Mouse (Mus musculus) adrenal gland, postnatal 4 days (tissue): ENCODE data around the gene Gm9857. TPM values are rescaled to one million over a fixed set of nuclear protein-coding genes. Genes with fewer than 3 reads are reported as not detected.

Source experiments
- total RNA-seq, 2 experiments: library from RNA; stranded (reverse); gene quantifications; 2 replicates each; pipeline ENCODE4 v1.2.3; 2021

The Gm9857 gene
- total RNA-seq, 2 experiments from 2014 or later: not detected

Other genes starting within 250 kb of the Gm9857 start
- 10 to 100 TPM; 18.4 to 24.6 TPM for gene Gpsm2, start 218.1 kb downstream of the Gm9857 start, total RNA-seq
- under 1 TPM in 1 of 2 experiments, not detected in 1; 0.08 TPM for gene Aknad1, start 200.8 kb downstream of the Gm9857 start, total RNA-seq
- 10 to 100 TPM; 48.6 to 51.5 TPM for gene Stxbp3, start 99.9 kb downstream of the Gm9857 start, total RNA-seq
- 1 to 10 TPM; 1.5 to 1.7 TPM for gene Fndc7, start 50.4 kb downstream of the Gm9857 start, total RNA-seq
- 10 to 100 TPM; 80.4 to 83.0 TPM for gene Prpf38b, start 28.7 kb downstream of the Gm9857 start, total RNA-seq
- gene Henmt1, start 572 bp downstream of the Gm9857 start, total RNA-seq: under 1 TPM in 1 of 2 experiments, not detected in 1; 0.20 TPM
- gene Fam102b, start 87.2 kb upstream of the Gm9857 start, total RNA-seq: 10 to 100 TPM; 20.7 to 22.7 TPM
- not detected for gene Slc25a54, start 140.0 kb upstream of the Gm9857 start, total RNA-seq
- 10 to 100 TPM; 34.7 to 35.6 TPM for gene Slc25a24, start 182.7 kb upstream of the Gm9857 start, total RNA-seq